Mouse (Mus musculus) limb, embryonic 15.5 days (tissue): ENCODE measurements around the gene Cfap97. TPM values are rescaled to one million over a fixed set of nuclear protein-coding genes. Genes with fewer than 3 reads are reported as not detected.
A peak's percentile ranks its signal among the peaks of the same experiment; 100 is the strongest.

Experiments used
- ATAC-seq: fragments of 200-750 bp; cut with Nextera tagmentation; 2 replicates; pipeline ENCODE4 v1.8.0; 2017; ENCODE audit warnings: low read depth, moderate TSS enrichment; ENCODE audit not compliant: insufficient number of reproducible peaks, low FRiP score, low TSS enrichment
- H3K27ac ChIP-seq: fragments of 300-500 bp; sonication (generic); 2 replicates; pipeline ENCODE4 v1.5.1; 2015; ENCODE audit warnings: moderate library complexity, mild to moderate bottlenecking, inconsistent platforms
- H3K27me3 ChIP-seq: fragments of 300-500 bp; sonication (generic); 2 replicates; pipeline ENCODE4 v1.6.1; 2015; ENCODE audit warnings: inconsistent platforms
- H3K36me3 ChIP-seq: fragments of 300-500 bp; sonication (generic); 2 replicates; pipeline ENCODE4 v1.6.1; 2015; ENCODE audit warnings: inconsistent platforms
- H3K4me1 ChIP-seq: fragments of 300-500 bp; sonication (generic); 2 replicates; pipeline ENCODE4 v1.6.1; 2015; ENCODE audit warnings: inconsistent platforms
- H3K4me2 ChIP-seq: fragments of 300-500 bp; sonication (generic); 2 replicates; pipeline ENCODE4 v1.6.1; 2015; ENCODE audit warnings: mild to moderate bottlenecking, inconsistent platforms
- H3K4me3 ChIP-seq: fragments of 300-500 bp; sonication (generic); 2 replicates; pipeline ENCODE4 v1.5.1; 2015; ENCODE audit warnings: mild to moderate bottlenecking, inconsistent platforms
- H3K9ac ChIP-seq: fragments of 300-500 bp; sonication (generic); 2 replicates; pipeline ENCODE4 v1.6.1; 2015; ENCODE audit warnings: inconsistent platforms
- H3K9me3 ChIP-seq: fragments of 300-500 bp; sonication (generic); 2 replicates; pipeline ENCODE4 v1.6.1; 2016; ENCODE audit warnings: inconsistent platforms
- WGBS: fragments of 180-500 bp; shearing (Covaris S2); methylation state at CpG from one replicate; pipeline ENCODE4 v1.1.7; 2015; 5-methylcytosine and 5-hydroxymethylcytosine counted together
- polyA plus RNA-seq: library from polyadenylated mRNA; unstranded; fragments of >200 nt; fragmentation: Nextera tagmentation; extraction: Ambion mirVana; gene quantifications from 2 replicates; pipeline ENCODE4 v1.2.1, GENCODE M21; 2015

Cfap97 gene
- polyA plus RNA-seq, 1 experiment from 2014 or later: 27.4 TPM

DNA sequence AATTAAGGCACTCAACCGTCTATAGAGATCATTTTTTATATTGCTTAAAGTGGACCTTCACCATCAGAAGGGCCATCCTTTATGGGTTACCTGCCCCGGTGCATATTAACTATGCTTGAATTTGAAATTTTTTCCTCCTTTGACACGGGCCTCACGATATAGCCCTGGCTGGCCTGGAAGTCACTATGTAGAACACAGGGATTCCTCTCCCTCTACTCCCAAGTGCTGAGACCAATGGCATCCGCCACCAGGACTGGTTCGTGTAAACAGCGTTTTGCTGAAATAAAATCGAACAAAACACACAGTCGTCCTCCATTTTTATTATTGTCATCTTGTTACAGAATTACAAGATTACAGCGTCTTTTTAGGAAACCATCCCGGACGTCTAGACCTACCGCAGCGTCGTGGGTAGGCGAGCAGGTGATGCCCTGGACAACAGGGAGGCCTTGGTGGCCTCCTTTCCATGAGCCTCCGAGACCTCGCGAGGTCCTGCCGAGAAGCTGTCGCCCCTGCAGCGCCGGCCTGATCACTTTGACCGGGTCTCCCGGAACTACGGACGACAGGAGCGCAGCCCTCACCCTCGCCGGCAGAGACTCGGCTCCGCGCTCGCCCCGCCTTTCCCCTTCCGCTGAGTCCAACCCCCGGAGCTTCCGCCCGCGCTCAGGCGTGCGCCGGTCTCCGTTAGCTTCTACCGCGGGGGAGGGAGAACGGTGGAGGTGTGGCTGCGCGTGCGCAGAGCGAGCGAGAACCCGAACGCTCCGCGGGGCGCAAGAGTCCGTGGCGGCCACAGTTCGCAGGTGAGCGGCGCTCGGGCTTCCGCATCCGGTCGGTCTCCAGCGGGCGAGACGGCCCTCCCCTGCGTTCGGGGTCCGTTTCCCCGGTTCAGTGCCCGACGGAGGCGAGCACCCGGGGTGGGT, 11.6 kb downstream of the Cfap97 start:
- Histone ChIP-seq H3K9ac (peak overlapping the region; percentile 83), H3K27ac (peak overlapping the region; percentile 86), H3K27me3 (no peaks in the 10 kb centered on the region), H3K4me2 (peak overlapping the region; percentile 60), H3K36me3 (no peaks in the 10 kb centered on the region), H3K4me3 (peak overlapping the region; percentile 84), H3K9me3 (no peaks in the 10 kb centered on the region), H3K4me1 (no peaks in the 10 kb centered on the region)
- 2% methylated on average over 73 of the region's 77 CpGs for WGBS
- peak; percentile 95 for ATAC-seq

DNA sequence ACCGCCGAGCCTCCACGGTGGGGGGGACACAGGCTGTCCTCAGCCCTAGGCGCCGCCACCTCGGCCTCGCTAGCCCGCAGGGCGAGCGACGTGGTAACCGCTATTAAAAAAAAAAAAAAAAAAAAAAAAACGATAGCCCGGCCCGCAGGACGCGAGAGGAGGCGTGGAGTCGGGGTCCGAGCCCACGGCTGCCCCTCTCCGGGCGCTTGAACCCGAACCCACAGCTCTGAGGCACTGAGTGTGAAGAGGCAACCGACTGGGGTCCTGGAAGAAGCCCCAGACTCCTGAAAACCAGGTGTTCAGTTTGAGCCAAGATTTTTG, 12.3 kb downstream of the Cfap97 start:
- peak overlapping the region; percentile 84 for H3K4me3 ChIP-seq
- peak overlapping the region; percentile 83 for H3K9ac ChIP-seq
- H3K4me2 ChIP-seq: peak overlapping the region; percentile 60
- no peaks in the 10 kb centered on the region for H3K36me3 ChIP-seq
- peak overlapping the region; percentile 86 for H3K27ac ChIP-seq
- WGBS: under 1% methylated on average over 22 of the region's 25 CpGs
- ATAC-seq: peak; percentile 44
- H3K9me3 ChIP-seq: no peaks in the 10 kb centered on the region
- no peaks in the 10 kb centered on the region for H3K4me1 ChIP-seq
- no peaks in the 10 kb centered on the region for H3K27me3 ChIP-seq

DNA sequence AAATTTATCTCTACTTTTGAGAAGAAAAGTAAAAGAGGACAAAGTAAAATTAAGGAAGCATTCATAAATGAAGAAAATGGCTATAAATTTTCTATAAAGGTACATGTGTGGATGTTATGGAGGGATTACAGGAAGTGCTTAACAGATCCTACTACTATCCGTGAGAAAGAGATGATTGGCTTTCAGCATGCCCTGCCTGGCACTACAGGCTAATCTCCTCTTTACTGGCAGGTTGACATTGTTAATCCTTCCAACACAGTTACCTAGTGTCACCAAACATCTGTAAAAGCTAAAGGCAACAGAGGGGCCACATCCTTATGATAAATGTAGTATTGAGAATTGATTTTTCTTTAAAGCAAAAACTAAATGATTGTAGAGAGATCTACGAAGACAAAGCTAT, 22.1 kb downstream of the Cfap97 start:
- WGBS: 75% methylated on average over 2 of the region's 2 CpGs
- Histone ChIP-seq H3K9me3 (no peaks in the 10 kb centered on the region), H3K4me1 (no peaks in the 10 kb centered on the region), H3K27me3 (no peaks in the 10 kb centered on the region), H3K9ac (no peak overlapping the region), H3K27ac (no peak overlapping the region), H3K36me3 (peaks cover 27% of the 10 kb centered on the region), H3K4me3 (no peak overlapping the region), H3K4me2 (no peak overlapping the region)
- ATAC-seq: no peak

DNA sequence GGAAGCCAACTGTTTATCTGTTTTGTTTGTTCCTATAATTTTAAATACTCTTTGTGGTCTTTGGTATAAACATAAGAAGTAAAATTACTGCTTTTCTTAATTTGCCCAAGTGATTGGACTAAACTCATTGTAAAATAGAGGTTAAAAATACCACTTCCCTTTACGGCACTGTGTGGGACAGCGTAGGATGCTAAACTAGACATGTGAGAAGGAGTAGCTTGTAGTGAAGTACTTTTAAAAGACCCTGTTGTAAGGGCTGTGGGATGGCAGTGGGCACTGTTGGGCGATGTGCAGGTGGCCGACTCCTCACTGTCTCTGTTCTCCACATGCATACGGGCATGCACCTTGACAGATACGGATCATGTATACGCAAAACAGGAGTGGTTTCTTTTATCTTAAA, 28.6 kb downstream of the Cfap97 start:
- Histone ChIP-seq H3K27ac (no peak overlapping the region), H3K36me3 (peaks cover 18% of the 10 kb centered on the region; the same call in 1 of the 2 replicates), H3K4me3 (no peak overlapping the region), H3K4me2 (no peak overlapping the region), H3K27me3 (no peaks in the 10 kb centered on the region), H3K9ac (no peak overlapping the region), H3K4me1 (no peaks in the 10 kb centered on the region), H3K9me3 (no peaks in the 10 kb centered on the region)
- 89% methylated on average over 7 of the region's 7 CpGs for WGBS
- no peak for ATAC-seq

DNA sequence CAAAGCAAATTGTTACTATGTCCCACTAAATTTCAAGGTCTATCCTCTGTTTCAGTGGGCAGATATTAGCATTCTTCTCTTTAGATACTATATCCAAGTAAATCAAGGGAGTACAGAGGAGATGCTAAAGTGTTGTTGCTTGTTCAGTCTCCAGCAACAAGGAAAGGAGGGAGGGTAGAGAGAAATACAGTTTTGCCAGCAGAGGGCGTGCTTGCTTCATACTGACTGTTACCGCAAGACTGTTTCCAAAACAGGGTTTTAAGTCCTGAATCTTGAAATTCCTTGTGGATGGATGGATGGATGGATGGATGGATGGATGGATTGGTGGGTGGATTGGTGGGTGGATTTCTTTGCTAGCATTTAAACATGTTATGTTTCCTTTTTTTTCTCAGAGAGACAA, 33.8 kb downstream of the Cfap97 start:
- H3K27ac ChIP-seq: no peak overlapping the region
- no peaks in the 10 kb centered on the region for H3K4me1 ChIP-seq
- no peak for ATAC-seq
- no peak overlapping the region for H3K4me2 ChIP-seq
- H3K9ac ChIP-seq: no peak overlapping the region
- H3K27me3 ChIP-seq: no peaks in the 10 kb centered on the region
- no peak overlapping the region for H3K4me3 ChIP-seq
- H3K36me3 ChIP-seq: peaks cover 16% of the 10 kb centered on the region; the same call in 1 of the 2 replicates
- no peaks in the 10 kb centered on the region for H3K9me3 ChIP-seq
- 7% methylated on average over 2 of the region's 2 CpGs for WGBS

DNA sequence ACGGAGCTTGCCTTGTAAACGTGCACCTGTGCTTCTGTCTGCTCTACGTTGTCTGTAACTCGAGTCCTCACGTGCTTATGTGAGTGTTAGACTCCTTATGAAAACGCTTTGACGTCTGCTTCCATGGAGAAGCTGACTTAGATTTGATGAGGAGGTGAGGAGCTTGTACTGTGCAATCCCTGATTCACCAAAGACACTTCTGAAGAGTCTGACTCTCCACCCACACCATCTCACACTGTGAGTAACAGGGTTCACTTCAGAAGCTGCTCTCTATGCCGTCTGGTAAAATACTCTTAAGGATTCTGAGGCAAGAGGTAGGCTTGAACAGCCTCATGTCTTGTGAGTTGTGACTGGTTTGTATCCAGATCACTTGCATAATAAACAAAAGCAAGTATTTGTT, 41.5 kb downstream of the Cfap97 start:
- no peak overlapping the region for H3K4me2 ChIP-seq
- H3K27me3 ChIP-seq: no peaks in the 10 kb centered on the region
- no peak overlapping the region for H3K4me3 ChIP-seq
- H3K27ac ChIP-seq: no peak overlapping the region
- no peaks in the 10 kb centered on the region for H3K4me1 ChIP-seq
- H3K9ac ChIP-seq: no peak overlapping the region
- no peaks in the 10 kb centered on the region for H3K9me3 ChIP-seq
- H3K36me3 ChIP-seq: peaks cover 25% of the 10 kb centered on the region
- no peak for ATAC-seq
- WGBS: 70% methylated on average over 8 of the region's 8 CpGs

DNA sequence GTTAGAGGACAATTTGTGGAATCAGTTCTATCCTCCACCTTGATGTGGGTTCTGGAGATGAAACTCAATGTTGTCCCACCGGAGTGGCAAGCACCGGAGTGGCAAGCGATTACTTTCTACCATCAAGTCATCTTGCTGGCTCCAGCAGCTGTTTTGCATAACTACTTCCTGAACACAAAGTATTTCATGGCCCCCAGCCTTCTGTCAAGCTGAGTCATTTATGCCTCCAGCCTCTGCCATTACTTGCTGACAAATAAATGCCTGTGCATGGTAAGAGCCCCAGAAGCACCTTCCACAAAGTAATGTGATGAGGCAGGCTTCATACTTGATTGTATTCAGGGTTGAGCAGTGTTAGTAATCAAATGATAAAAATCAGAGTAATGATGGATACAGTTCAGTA, 45.3 kb downstream of the Cfap97 start:
- no peaks in the 10 kb centered on the region for H3K27me3 ChIP-seq
- no peak overlapping the region for H3K4me3 ChIP-seq
- H3K9me3 ChIP-seq: no peaks in the 10 kb centered on the region
- no peak for ATAC-seq
- H3K27ac ChIP-seq: no peak overlapping the region
- no peaks in the 10 kb centered on the region for H3K4me1 ChIP-seq
- H3K36me3 ChIP-seq: peaks cover 21% of the 10 kb centered on the region
- H3K4me2 ChIP-seq: no peak overlapping the region
- H3K9ac ChIP-seq: no peak overlapping the region
- 72% methylated on average over 3 of the region's 3 CpGs for WGBS

DNA sequence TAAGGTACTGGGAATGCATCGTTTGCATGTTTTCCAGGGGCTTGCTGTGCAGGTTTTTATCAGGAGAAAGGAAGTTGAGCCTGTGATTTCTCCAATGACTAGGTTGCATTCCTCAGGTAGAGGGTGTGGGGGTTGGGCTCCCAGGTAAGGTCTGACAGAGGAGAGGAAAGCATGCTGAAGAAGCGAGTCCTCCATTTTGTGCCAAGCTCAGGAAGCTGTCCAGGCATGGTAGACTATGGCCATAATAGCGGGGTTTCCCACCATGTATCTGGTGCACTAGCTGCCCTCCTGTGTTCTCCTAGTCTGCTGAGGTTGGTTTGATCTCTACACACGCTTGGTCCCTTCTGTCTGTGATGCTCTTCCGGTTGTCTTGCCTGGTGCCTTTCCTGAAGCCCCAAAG, 46.1 kb downstream of the Cfap97 start:
- H3K4me3 ChIP-seq: no peak overlapping the region
- no peak overlapping the region for H3K9ac ChIP-seq
- peaks cover 27% of the 10 kb centered on the region for H3K36me3 ChIP-seq
- H3K9me3 ChIP-seq: no peaks in the 10 kb centered on the region
- H3K4me2 ChIP-seq: no peak overlapping the region
- WGBS: 85% methylated on average over 5 of the region's 5 CpGs
- H3K4me1 ChIP-seq: no peaks in the 10 kb centered on the region
- H3K27me3 ChIP-seq: no peaks in the 10 kb centered on the region
- H3K27ac ChIP-seq: no peak overlapping the region
- no peak for ATAC-seq

DNA sequence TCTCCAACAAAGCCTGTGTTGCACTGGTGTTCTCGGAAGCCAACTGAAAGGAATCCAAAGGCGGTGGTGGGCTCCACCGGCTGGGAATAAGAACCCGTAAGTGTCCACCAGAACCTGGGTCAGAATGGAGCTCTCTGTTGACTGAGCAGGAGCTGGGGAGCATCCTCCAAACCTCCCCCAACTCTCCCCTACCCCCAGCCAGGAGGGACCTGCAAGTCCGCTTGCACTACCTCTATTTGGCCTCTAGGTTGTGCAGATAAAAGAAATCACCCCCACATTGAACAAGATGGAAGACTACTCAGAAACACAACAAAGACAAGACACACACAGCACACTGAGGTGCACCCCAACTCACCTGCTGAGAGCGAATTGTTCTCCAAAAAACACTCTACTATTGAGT, 50.8 kb downstream of the Cfap97 start:
- ATAC-seq: no peak
- H3K9ac ChIP-seq: no peak overlapping the region
- H3K27ac ChIP-seq: no peak overlapping the region
- peaks cover 12% of the 10 kb centered on the region; the same call in 1 of the 2 replicates for H3K4me1 ChIP-seq
- H3K4me3 ChIP-seq: no peak overlapping the region
- no peaks in the 10 kb centered on the region for H3K9me3 ChIP-seq
- H3K4me2 ChIP-seq: no peak overlapping the region
- H3K27me3 ChIP-seq: no peaks in the 10 kb centered on the region
- WGBS: 86% methylated on average over 6 of the region's 6 CpGs
- H3K36me3 ChIP-seq: peaks cover 47% of the 10 kb centered on the region

DNA sequence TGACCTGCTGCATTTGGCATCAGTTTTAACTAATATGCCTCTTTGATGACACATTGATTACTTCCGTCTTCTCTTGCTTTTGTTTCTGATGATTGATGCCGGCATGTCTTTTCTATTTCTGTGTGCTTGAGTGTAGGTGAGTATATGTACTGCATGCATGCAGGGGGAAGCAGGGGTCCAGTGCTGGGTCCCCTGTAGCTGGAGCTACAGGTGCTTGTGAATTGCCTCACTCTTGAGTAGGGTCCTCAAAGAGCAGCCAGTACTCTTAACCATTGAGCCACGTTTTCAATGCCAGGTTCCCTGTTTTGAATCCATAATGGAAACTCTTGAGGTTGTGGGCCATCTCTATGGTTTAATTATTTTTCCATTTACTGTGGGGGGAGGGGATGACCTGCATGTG, 52.7 kb downstream of the Cfap97 start:
- H3K9ac ChIP-seq: no peak overlapping the region
- no peak overlapping the region for H3K4me3 ChIP-seq
- H3K4me1 ChIP-seq: peaks cover 28% of the 10 kb centered on the region
- no peaks in the 10 kb centered on the region for H3K27me3 ChIP-seq
- WGBS: 84% methylated on average over 3 of the region's 3 CpGs
- no peak for ATAC-seq
- no peaks in the 10 kb centered on the region for H3K9me3 ChIP-seq
- H3K36me3 ChIP-seq: peaks cover 65% of the 10 kb centered on the region
- H3K4me2 ChIP-seq: no peak overlapping the region
- no peak overlapping the region for H3K27ac ChIP-seq

DNA sequence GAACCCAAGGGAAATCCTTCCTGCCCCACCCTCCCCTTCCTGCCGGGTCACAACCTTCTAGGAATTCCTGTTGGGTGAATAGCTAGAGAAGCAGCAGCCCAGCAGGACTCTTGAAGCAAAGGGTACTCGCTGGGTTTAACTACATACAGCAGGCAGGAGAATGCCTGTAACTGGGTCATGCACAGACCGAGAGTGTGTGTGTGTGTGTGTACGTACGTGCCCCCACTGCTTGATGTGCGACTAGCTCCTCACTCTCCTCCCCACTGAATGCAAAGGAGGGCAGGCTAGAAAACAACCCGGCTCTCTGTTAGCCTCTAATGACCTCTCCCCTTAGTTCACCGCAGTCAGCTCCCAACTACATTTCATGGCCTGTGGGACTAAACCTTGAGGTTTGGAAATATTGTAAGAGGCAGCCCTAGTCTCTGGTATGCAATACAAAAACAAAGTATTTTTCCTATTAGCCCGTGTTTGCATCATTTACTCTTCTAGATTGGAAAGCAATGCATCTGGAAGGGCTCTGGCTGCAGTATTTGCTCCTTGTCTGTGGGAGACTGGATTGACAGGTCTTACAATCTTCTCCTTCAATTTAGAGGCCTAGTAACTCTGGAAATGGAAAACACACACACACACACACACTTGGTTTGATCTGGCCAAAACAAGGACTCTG, 53.5 kb downstream of the Cfap97 start:
- H3K27ac ChIP-seq: no peak overlapping the region
- 79% methylated on average over 9 of the region's 9 CpGs for WGBS
- H3K27me3 ChIP-seq: no peaks in the 10 kb centered on the region
- H3K4me1 ChIP-seq: peaks cover 36% of the 10 kb centered on the region
- no peak overlapping the region for H3K4me3 ChIP-seq
- H3K4me2 ChIP-seq: no peak overlapping the region
- ATAC-seq: no peak
- no peaks in the 10 kb centered on the region for H3K9me3 ChIP-seq
- H3K9ac ChIP-seq: no peak overlapping the region
- peaks cover 65% of the 10 kb centered on the region for H3K36me3 ChIP-seq

DNA sequence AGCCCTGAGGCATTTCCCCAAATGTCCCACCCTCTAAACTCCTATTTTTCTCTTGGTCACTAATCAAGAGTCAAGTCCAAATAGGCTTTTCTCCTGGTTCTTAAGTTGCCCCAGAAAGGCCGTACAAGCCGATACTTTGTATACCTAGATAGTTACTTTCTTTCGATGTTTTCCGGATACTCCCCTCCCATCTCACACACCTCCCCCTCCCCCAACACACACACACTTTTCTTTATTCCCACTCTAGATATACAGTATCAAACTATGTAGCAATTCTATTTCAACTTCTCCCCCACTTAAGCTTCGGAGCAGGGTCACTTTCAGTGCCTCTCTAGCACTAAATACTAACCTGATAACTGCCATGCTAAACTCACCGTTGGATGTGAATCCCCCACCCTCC, 54.5 kb downstream of the Cfap97 start:
- WGBS: 84% methylated on average over 6 of the region's 6 CpGs
- no peak overlapping the region for H3K9ac ChIP-seq
- ATAC-seq: no peak
- peaks cover 36% of the 10 kb centered on the region for H3K4me1 ChIP-seq
- H3K4me3 ChIP-seq: no peak overlapping the region
- no peak overlapping the region for H3K27ac ChIP-seq
- no peak overlapping the region for H3K4me2 ChIP-seq
- H3K27me3 ChIP-seq: no peaks in the 10 kb centered on the region
- no peaks in the 10 kb centered on the region for H3K9me3 ChIP-seq
- H3K36me3 ChIP-seq: peaks cover 65% of the 10 kb centered on the region
